Mouse (Mus musculus) liver, postnatal 0 days (tissue): ENCODE data around the gene Nr1h2.

Source experiments
- CTCF ChIP-seq: sonication (generic); IDR thresholded peaks from 2 replicates; pipeline ENCODE4 v1.5.1; 2016; ENCODE audit warnings: antibody characterized with exemption, low read depth
- EP300 ChIP-seq: IDR thresholded peaks from 2 replicates; pipeline ENCODE4 v1.6.1; 2016; ENCODE audit warnings: antibody characterized with exemption, low read depth, mild to moderate bottlenecking

DNA sequence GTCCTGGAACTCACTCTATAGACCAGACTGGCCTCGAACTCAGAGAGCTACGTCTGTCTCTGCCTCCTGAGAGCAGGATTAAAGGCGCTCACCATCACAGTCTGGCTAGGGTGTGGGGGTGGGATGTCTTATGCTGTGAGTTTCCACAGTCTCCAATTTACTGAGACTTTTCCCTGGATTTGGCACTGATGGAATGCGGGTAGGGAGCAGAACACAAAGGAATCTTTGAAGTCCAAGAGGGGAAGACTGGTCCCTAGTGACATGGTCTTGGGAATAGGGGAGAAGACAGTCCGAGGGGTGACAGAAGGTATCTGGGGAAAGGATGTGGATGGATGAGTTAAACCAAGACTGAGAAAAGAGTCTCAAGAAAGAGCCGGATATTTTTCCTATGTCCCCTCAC is 33.9 kb upstream of the Nr1h2 start:
- TF ChIP-seq CTCF (no peak), EP300 (no peak)
